Mouse (Mus musculus) bone marrow, adult 2 months (tissue): ENCODE results near the gene Slfn4.

Experiments
- CTCF ChIP-seq: fragments of 200-500 bp; IDR thresholded peaks from 2 replicates; pipeline ENCODE4 v1.5.1; 2011; ENCODE audit warnings: low read length, control low read depth; ENCODE audit not compliant: control insufficient read depth, insufficient read depth
- POLR2A ChIP-seq: fragments of 200-500 bp; IDR thresholded peaks from 2 replicates; pipeline ENCODE4 v1.6.1; 2011; ENCODE audit warnings: low read depth, mild to moderate bottlenecking, control low read depth, low read length, borderline replicate concordance; ENCODE audit not compliant: control insufficient read depth

DNA sequence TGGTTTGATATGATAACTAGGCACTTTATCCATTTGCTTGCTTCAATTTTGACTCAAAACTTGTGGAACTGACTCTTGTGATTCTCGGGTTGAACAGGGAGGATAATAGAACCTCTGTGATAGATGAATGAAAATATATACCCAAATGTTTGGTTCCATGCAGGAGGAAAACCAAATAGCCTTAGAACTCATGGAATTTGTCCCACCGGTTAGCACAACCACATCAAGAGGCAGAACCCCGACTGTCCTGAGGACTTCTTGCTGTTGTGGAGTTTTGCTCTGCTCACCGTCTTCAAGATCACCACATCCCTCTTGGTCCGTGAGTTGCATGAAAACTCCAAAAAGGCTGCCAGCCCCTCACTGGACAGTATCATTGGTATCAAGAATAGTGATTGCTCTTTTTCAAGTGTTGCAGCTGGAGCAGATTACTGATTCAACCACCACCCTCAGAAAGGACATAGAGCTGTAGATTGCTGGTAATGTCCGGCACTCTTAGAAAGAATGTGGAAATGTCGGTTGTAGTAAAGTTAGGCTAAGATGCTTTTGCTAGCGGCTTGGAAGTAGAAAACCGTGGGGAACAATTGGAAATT lies 50.5 kb downstream of the Slfn4 start:
- TF ChIP-seq POLR2A (no peak), CTCF (no peak)
